Mouse (Mus musculus) kidney, postnatal 0 days (tissue): Measurements from ENCODE around the gene Itsn1. TPM values are rescaled to one million over a fixed set of nuclear protein-coding genes. Genes with fewer than 3 reads are reported as not detected.
A peak's percentile ranks its signal among the peaks of the same experiment; 100 is the strongest.

Source experiments
- ATAC-seq: fragments of 200-750 bp; cut with Nextera tagmentation; replicated peaks from 2 replicates; pipeline ENCODE4 v1.8.0; 2017; ENCODE audit warnings: low read depth, moderate number of reproducible peaks, moderate TSS enrichment, moderate library complexity; ENCODE audit not compliant: low FRiP score
- DNase-seq: peaks from one replicate; pipeline ENCODE4 v3.0.0-alpha.2; 2016; ENCODE audit warnings: low spot score
- H3K27ac ChIP-seq: fragments of 300-500 bp; sonication (generic); 2 replicates; pipeline ENCODE4 v1.5.1; 2014; ENCODE audit warnings: mild to moderate bottlenecking
- H3K27me3 ChIP-seq: fragments of 300-500 bp; sonication (generic); 2 replicates; pipeline ENCODE4 v1.6.1; 2014; ENCODE audit warnings: low read length, mixed read lengths; ENCODE audit not compliant: insufficient read depth
- H3K36me3 ChIP-seq: fragments of 300-500 bp; sonication (generic); 2 replicates; pipeline ENCODE4 v1.6.1; 2014; ENCODE audit warnings: low read length, mixed read lengths; ENCODE audit not compliant: insufficient read depth
- H3K4me1 ChIP-seq: fragments of 300-500 bp; sonication (generic); replicated peaks from 2 replicates; pipeline ENCODE4 v1.6.1; 2014; ENCODE audit warnings: antibody characterized with exemption, low read length, mixed read lengths; ENCODE audit not compliant: insufficient read depth
- H3K4me2 ChIP-seq: fragments of 300-500 bp; sonication (generic); 2 replicates; pipeline ENCODE4 v1.6.1; 2014; ENCODE audit warnings: mild to moderate bottlenecking, low read length, moderate library complexity, mixed read lengths
- H3K4me3 ChIP-seq: fragments of 300-500 bp; sonication (generic); replicated peaks from 2 replicates; pipeline ENCODE4 v1.5.1; 2014; ENCODE audit warnings: low read depth, low read length
- H3K9ac ChIP-seq: fragments of 300-500 bp; sonication (generic); 2 replicates; pipeline ENCODE4 v1.6.1; 2014; ENCODE audit warnings: low read depth, low read length
- H3K9me3 ChIP-seq: fragments of 300-500 bp; sonication (generic); replicated peaks from 2 replicates; pipeline ENCODE4 v1.6.1; 2016; ENCODE audit warnings: low read length, inconsistent platforms, mixed read lengths
- CTCF ChIP-seq: IDR thresholded peaks from 2 replicates; pipeline ENCODE4 v1.5.1; 2016; ENCODE audit warnings: antibody characterized with exemption, low read depth, mild to moderate bottlenecking, moderate library complexity
- WGBS: fragments of 180-500 bp; shearing (Covaris S2); extraction: QIAGEN DNeasy Blood & Tissue Kit; methylation state at CpG from one replicate; pipeline ENCODE4 v1.1.7; 2014; 5-methylcytosine and 5-hydroxymethylcytosine counted together
- polyA plus RNA-seq: library from polyadenylated mRNA; unstranded; fragments of >200 nt; fragmentation: Nextera tagmentation; extraction: Ambion mirVana; gene quantifications from 2 replicates; pipeline ENCODE4 v1.2.1, GENCODE M21; 2015

Itsn1 gene
- polyA plus RNA-seq, 1 experiment from 2014 or later, result 14.4 TPM

DNA sequence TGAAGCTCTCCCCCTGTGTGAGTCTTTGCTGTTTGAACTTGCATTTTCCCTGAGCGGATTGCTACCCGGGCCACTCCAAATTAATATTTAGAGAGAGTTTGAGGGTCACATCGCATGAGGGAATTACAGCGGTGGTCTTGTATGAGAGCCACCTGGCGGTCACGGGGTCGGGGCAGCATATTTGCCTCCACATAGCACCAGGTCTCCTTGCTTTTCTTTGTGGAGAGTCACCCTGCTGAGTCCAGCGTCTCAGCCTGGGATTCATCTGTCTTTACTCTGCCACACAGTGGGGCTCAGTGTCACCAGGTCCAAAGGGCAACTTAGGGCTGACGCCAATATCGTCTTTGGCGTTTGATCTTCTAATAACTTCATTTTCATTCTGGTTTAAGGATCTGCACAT is 171.2 kb downstream of the Itsn1 start:
- no peak overlapping the region for H3K4me2 ChIP-seq
- TF ChIP-seq CTCF, result no peak
- H3K27ac ChIP-seq, result no peak overlapping the region
- H3K36me3 ChIP-seq, result no peaks in the 10 kb centered on the region
- no peak for ATAC-seq
- H3K9me3 ChIP-seq, result no peaks in the 10 kb centered on the region
- no peak for DNase-seq
- no peaks in the 10 kb centered on the region for H3K27me3 ChIP-seq
- no peak overlapping the region for H3K9ac ChIP-seq
- 67% methylated on average over 11 of the region's 11 CpGs for WGBS
- H3K4me3 ChIP-seq, result no peak overlapping the region
- H3K4me1 ChIP-seq, result no peaks in the 10 kb centered on the region

DNA sequence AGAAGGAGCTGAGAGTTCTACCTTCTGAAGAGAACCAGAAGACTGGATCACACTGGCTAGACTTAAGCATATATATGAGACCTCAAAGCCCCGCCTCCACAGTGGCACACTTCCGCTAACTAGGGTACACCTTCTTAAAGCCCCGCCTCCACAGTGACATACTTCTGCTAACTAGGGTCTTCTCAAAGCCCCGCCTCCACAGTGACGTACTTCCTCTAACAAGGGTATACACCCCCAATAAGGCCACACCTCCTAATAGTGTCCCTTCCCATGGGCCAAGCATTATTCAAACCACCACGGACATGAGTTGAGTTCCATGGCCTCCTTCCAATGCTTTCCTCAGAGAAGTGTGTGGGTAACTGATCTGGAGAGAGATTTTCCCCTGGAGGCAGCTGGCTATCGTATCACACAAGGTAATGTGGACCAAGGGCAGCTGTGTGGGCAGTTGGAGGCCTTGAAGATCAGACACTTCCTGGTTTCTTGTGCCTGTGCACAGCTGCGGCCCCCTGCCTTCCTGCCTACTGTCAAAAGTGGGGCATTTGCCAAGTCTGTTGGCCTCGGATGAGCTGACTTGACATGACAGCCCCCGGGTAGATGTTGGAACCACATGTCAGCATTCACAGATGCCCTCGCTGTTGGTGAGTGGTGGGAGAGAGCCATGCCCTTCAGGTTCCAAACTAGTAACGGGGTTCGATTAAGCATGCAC is 174.9 kb downstream of the Itsn1 start:
- DNase-seq (no peak), ATAC-seq (no peak)
- Histone ChIP-seq H3K4me3 (no peak overlapping the region), H3K27me3 (no peaks in the 10 kb centered on the region), H3K9ac (no peak overlapping the region), H3K27ac (no peak overlapping the region), H3K36me3 (no peaks in the 10 kb centered on the region), H3K4me1 (no peaks in the 10 kb centered on the region), H3K9me3 (no peaks in the 10 kb centered on the region), H3K4me2 (no peak overlapping the region)
- no peak for TF ChIP-seq CTCF
- 92% methylated on average over 13 of the region's 13 CpGs for WGBS

GRCm38 (mm10) chr16:91905127-91905860 is 176.2 kb downstream of the Itsn1 start:
- H3K4me2 ChIP-seq, result no peak overlapping the region
- no peak for TF ChIP-seq CTCF
- no peaks in the 10 kb centered on the region for H3K27me3 ChIP-seq
- no peak overlapping the region for H3K9ac ChIP-seq
- 75% methylated on average over 11 of the region's 11 CpGs for WGBS
- ATAC-seq (0 out of 2 replicates have a peak, but pooled peaks have one; percentile 29), DNase-seq (no peak)
- H3K27ac ChIP-seq, result no peak overlapping the region
- H3K36me3 ChIP-seq, result no peaks in the 10 kb centered on the region
- no peaks in the 10 kb centered on the region for H3K4me1 ChIP-seq
- H3K4me3 ChIP-seq, result no peak overlapping the region
- H3K9me3 ChIP-seq, result no peaks in the 10 kb centered on the region

- Histone ChIP-seq H3K9ac (no peak overlapping the region), H3K4me2 (no peak overlapping the region), H3K9me3 (no peaks in the 10 kb centered on the region), H3K4me3 (no peak overlapping the region), H3K36me3 (no peaks in the 10 kb centered on the region), H3K4me1 (no peaks in the 10 kb centered on the region), H3K27me3 (no peaks in the 10 kb centered on the region), H3K27ac (no peak overlapping the region)
- 85% methylated on average over 10 of the region's 10 CpGs for WGBS
- TF ChIP-seq CTCF, result no peak
- ATAC-seq, result no peak
- DNase-seq, result no peak
These were observed 176.9 kb downstream of the Itsn1 start for GRCm38 (mm10) chr16:91905987-91906386.

DNA sequence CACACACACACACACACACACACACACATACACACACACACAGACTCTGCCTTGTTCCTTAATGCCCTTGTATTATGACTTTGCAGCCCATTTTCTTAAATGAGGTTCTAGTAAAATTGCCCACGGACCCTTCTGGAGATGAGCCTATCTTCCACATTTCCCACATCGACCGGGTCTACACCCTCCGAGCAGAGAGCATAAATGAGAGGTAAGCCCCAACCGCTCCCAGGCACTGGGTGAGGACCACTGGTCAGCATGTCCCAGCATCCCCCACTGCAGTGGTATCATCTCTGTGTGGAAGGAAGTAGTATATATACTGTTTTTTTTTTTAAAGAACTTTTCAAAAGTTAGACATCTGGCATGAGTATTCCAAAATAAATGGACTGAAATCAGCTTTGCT is 177.6 kb downstream of the Itsn1 start:
- Histone ChIP-seq H3K9me3 (no peaks in the 10 kb centered on the region), H3K4me2 (no peak overlapping the region), H3K9ac (no peak overlapping the region), H3K27me3 (no peaks in the 10 kb centered on the region), H3K4me3 (no peak overlapping the region), H3K27ac (no peak overlapping the region), H3K4me1 (no peaks in the 10 kb centered on the region), H3K36me3 (no peaks in the 10 kb centered on the region)
- no peak for TF ChIP-seq CTCF
- DNase-seq (no peak), ATAC-seq (no peak)
- WGBS, result 89% methylated on average over 5 of the region's 5 CpGs

DNA sequence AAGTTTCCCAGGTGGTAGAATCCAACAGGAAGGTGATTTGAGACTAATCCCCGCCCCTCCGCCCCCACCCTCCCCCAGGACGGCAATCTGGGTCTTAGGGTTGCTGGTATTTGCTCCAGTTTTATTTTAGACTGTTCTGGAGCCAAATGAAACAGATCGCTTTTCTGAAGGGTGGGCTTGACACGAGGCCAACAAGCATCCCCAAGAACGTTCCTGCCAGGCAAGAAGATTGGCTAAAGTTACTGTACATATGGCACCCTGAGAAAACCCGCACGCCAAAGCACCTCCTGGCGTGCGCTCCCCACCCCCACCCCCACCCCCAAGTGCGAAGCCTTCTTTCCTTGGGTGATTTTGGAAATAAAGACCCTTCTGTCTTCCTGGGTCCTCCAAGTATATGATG is 178.1 kb downstream of the Itsn1 start:
- no peak for TF ChIP-seq CTCF
- no peak overlapping the region for H3K9ac ChIP-seq
- DNase-seq (no peak), ATAC-seq (no peak)
- no peak overlapping the region for H3K27ac ChIP-seq
- no peaks in the 10 kb centered on the region for H3K9me3 ChIP-seq
- 69% methylated on average over 11 of the region's 11 CpGs for WGBS
- no peaks in the 10 kb centered on the region for H3K27me3 ChIP-seq
- no peak overlapping the region for H3K4me2 ChIP-seq
- H3K36me3 ChIP-seq, result no peaks in the 10 kb centered on the region
- H3K4me1 ChIP-seq, result no peaks in the 10 kb centered on the region
- no peak overlapping the region for H3K4me3 ChIP-seq
